Mouse (Mus musculus) midbrain, embryonic 13.5 days (tissue): Measurements from ENCODE around the gene Kif13a. TPM values are rescaled to one million over a fixed set of nuclear protein-coding genes. Genes with fewer than 3 reads are reported as not detected.

ENCODE experiments used
- ATAC-seq: fragments of 200-750 bp; cut with Nextera tagmentation; 2 replicates; pipeline ENCODE4 v1.8.0; 2017; ENCODE audit warnings: mild to moderate bottlenecking, moderate TSS enrichment, moderate library complexity
- H3K27ac ChIP-seq: fragments of 300-500 bp; sonication (generic); 2 replicates; pipeline ENCODE4 v1.5.1; 2015; ENCODE audit warnings: inconsistent platforms, mild to moderate bottlenecking, moderate library complexity
- H3K27me3 ChIP-seq: fragments of 300-500 bp; sonication (generic); 2 replicates; pipeline ENCODE4 v1.6.1; 2015; ENCODE audit warnings: mild to moderate bottlenecking, inconsistent platforms
- H3K36me3 ChIP-seq: fragments of 300-500 bp; sonication (generic); 2 replicates; pipeline ENCODE4 v1.6.1; 2015; ENCODE audit warnings: mild to moderate bottlenecking, inconsistent platforms
- H3K4me1 ChIP-seq: fragments of 300-500 bp; sonication (generic); replicated peaks from 2 replicates; pipeline ENCODE4 v1.6.1; 2015; ENCODE audit warnings: inconsistent platforms
- H3K4me2 ChIP-seq: fragments of 300-500 bp; sonication (generic); replicated peaks from 2 replicates; pipeline ENCODE4 v1.6.1; 2015; ENCODE audit warnings: moderate library complexity, mild to moderate bottlenecking, inconsistent platforms
- H3K4me3 ChIP-seq: fragments of 300-500 bp; sonication (generic); replicated peaks from 2 replicates; pipeline ENCODE4 v1.5.1; 2015; ENCODE audit warnings: mild to moderate bottlenecking, inconsistent platforms
- H3K9ac ChIP-seq: fragments of 300-500 bp; sonication (generic); replicated peaks from 2 replicates; pipeline ENCODE4 v1.6.1; 2015; ENCODE audit warnings: mild to moderate bottlenecking, inconsistent platforms
- H3K9me3 ChIP-seq: fragments of 300-500 bp; sonication (generic); 2 replicates; pipeline ENCODE4 v1.6.1; 2016; ENCODE audit warnings: mild to moderate bottlenecking, inconsistent platforms
- WGBS: fragments of 180-500 bp; shearing (Covaris S2); methylation state at CpG from one replicate; pipeline ENCODE4 v1.1.7; 2015; 5-methylcytosine and 5-hydroxymethylcytosine counted together
- polyA plus RNA-seq: library from polyadenylated mRNA; unstranded; fragments of >200 nt; fragmentation: Nextera tagmentation; extraction: Ambion mirVana; gene quantifications from 2 replicates; pipeline ENCODE4 v1.2.1, GENCODE M21; 2015

Kif13a gene
- polyA plus RNA-seq, 1 experiment from 2014 or later: 9.6 TPM

GRCm38 (mm10) chr13:46713486-46713885 lies 216.2 kb downstream of the Kif13a start:
- 82% methylated on average over 5 of the region's 5 CpGs for WGBS
- H3K9me3 ChIP-seq: no peaks in the 10 kb centered on the region
- no peak overlapping the region for H3K4me2 ChIP-seq
- no peak overlapping the region for H3K9ac ChIP-seq
- H3K27ac ChIP-seq: no peak overlapping the region
- no peaks in the 10 kb centered on the region for H3K27me3 ChIP-seq
- H3K4me3 ChIP-seq: no peak overlapping the region
- ATAC-seq: no peak
- H3K4me1 ChIP-seq: 0 out of 2 replicates have a peak, but pooled peaks cover 2% of the 10 kb centered on the region
- H3K36me3 ChIP-seq: peaks cover 45% of the 10 kb centered on the region

- WGBS: 83% methylated on average over 5 of the region's 5 CpGs
- no peak overlapping the region for H3K4me2 ChIP-seq
- no peak overlapping the region for H3K9ac ChIP-seq
- no peaks in the 10 kb centered on the region for H3K4me1 ChIP-seq
- H3K27ac ChIP-seq: no peak overlapping the region
- no peak overlapping the region for H3K4me3 ChIP-seq
- H3K36me3 ChIP-seq: peaks cover 15% of the 10 kb centered on the region
- H3K27me3 ChIP-seq: no peaks in the 10 kb centered on the region
- ATAC-seq: no peak
- H3K9me3 ChIP-seq: no peaks in the 10 kb centered on the region
Measured at GRCm38 (mm10) chr13:46703138-46703537, 226.5 kb downstream of the Kif13a start.

- no peak overlapping the region for H3K4me2 ChIP-seq
- no peak overlapping the region for H3K9ac ChIP-seq
- H3K27ac ChIP-seq: no peak overlapping the region
- no peak for ATAC-seq
- peaks cover 14% of the 10 kb centered on the region for H3K36me3 ChIP-seq
- 84% methylated on average over 2 of the region's 2 CpGs for WGBS
- no peaks in the 10 kb centered on the region for H3K9me3 ChIP-seq
- H3K4me1 ChIP-seq: no peaks in the 10 kb centered on the region
- no peaks in the 10 kb centered on the region for H3K27me3 ChIP-seq
- no peak overlapping the region for H3K4me3 ChIP-seq
Measured at GRCm38 (mm10) chr13:46701486-46701885, 228.2 kb downstream of the Kif13a start.

GRCm38 (mm10) chr13:46699372-46699771 lies 230.3 kb downstream of the Kif13a start:
- 97% methylated on average over 1 of the region's 1 CpGs for WGBS
- Histone ChIP-seq H3K4me1 (peaks cover 8% of the 10 kb centered on the region), H3K9ac (no peak overlapping the region), H3K27ac (no peak overlapping the region), H3K27me3 (no peaks in the 10 kb centered on the region), H3K36me3 (peaks cover 17% of the 10 kb centered on the region), H3K4me3 (no peak overlapping the region), H3K4me2 (no peak overlapping the region), H3K9me3 (no peaks in the 10 kb centered on the region)
- ATAC-seq: no peak

Other genes starting within 250 kb of the Kif13a start
- 21.9 and 22.4 TPM in 2 replicates for gene Nup153, start 201.9 kb downstream of the Kif13a start, polyA plus RNA-seq
- gene Nhlrc1, start 85.0 kb upstream of the Kif13a start, polyA plus RNA-seq: 10.1 and 12.2 TPM in 2 replicates
- 20.6 and 22.3 TPM in 2 replicates for gene Kdm1b, start 113.6 kb upstream of the Kif13a start, polyA plus RNA-seq
- 30.0 and 32.3 TPM in 2 replicates for gene Tpmt, start 114.9 kb upstream of the Kif13a start, polyA plus RNA-seq
- 186 and 197 TPM in 2 replicates for gene Dek, start 176.3 kb upstream of the Kif13a start, polyA plus RNA-seq
- 0.48 and 0.59 TPM in 2 replicates for gene Rnf144b, start 192.8 kb upstream of the Kif13a start, polyA plus RNA-seq